Mouse (Mus musculus) limb, embryonic 15.5 days (tissue): Measurements from ENCODE around the gene Baiap2l2. TPM values are rescaled to one million over a fixed set of nuclear protein-coding genes. Genes with fewer than 3 reads are reported as not detected.

Experiments
- polyA plus RNA-seq: library from polyadenylated mRNA; unstranded; fragments of >200 nt; fragmentation: Nextera tagmentation; extraction: Ambion mirVana; gene quantifications from 2 replicates; pipeline ENCODE4 v1.2.1, GENCODE M21; 2015

Gene Baiap2l2
- polyA plus RNA-seq, 1 experiment from 2014 or later: 17.2 TPM

Other genes starting within 250 kb of the Baiap2l2 start
- gene Galr3, start 243.7 kb downstream of the Baiap2l2 start, polyA plus RNA-seq: 0.13 TPM in 1 of 2 replicates, not detected in the other
- 43.9 and 46.6 TPM in 2 replicates for gene Ankrd54, start 222.6 kb downstream of the Baiap2l2 start, polyA plus RNA-seq
- gene Eif3l, start 210.4 kb downstream of the Baiap2l2 start, polyA plus RNA-seq: 203 and 206 TPM in 2 replicates
- 15.1 and 16.3 TPM in 2 replicates for gene Micall1, start 176.6 kb downstream of the Baiap2l2 start, polyA plus RNA-seq
- gene Polr2f, start 144.5 kb downstream of the Baiap2l2 start, polyA plus RNA-seq: 295 and 310 TPM in 2 replicates
- 6.3 and 8.5 TPM in 2 replicates for gene 1700088E04Rik, start 144.3 kb downstream of the Baiap2l2 start, polyA plus RNA-seq
- 4.2 and 5.2 TPM in 2 replicates for gene Sox10, start 120.3 kb downstream of the Baiap2l2 start, polyA plus RNA-seq
- 43.8 and 45.8 TPM in 2 replicates for gene Pick1, start 56.4 kb downstream of the Baiap2l2 start, polyA plus RNA-seq
- gene Gm49486, start 56.1 kb downstream of the Baiap2l2 start, polyA plus RNA-seq: 1.1 and 1.2 TPM in 2 replicates
- gene Slc16a8, start 30.8 kb downstream of the Baiap2l2 start, polyA plus RNA-seq: 0.12 and 0.36 TPM in 2 replicates
- gene Pla2g6, start 42.9 kb upstream of the Baiap2l2 start, polyA plus RNA-seq: 12.9 and 14.2 TPM in 2 replicates
- 4.2 and 4.7 TPM in 2 replicates for gene Maff, start 61.1 kb upstream of the Baiap2l2 start, polyA plus RNA-seq
- 87.5 and 99.8 TPM in 2 replicates for gene Tmem184b, start 118.0 kb upstream of the Baiap2l2 start, polyA plus RNA-seq
- gene Csnk1e, start 170.0 kb upstream of the Baiap2l2 start, polyA plus RNA-seq: 81.0 and 82.7 TPM in 2 replicates
- gene Kcnj4, start 219.7 kb upstream of the Baiap2l2 start, polyA plus RNA-seq: not detected in 2 replicates
- 211 and 223 TPM in 2 replicates for gene Kdelr3, start 230.9 kb upstream of the Baiap2l2 start, polyA plus RNA-seq